Mouse (Mus musculus): ENCODE results near the gene Hemk1. TPM values are rescaled to one million over a fixed set of nuclear protein-coding genes. Genes with fewer than 3 reads are reported as not detected.

Hemk1 gene
- total and polyA plus RNA-seq, 3 experiments = 11.9 to 20.5 (median 12.1) TPM

- dilution Hi-C loops (cut with MboI; ENCODE audit: extremely low pct_ligation_motif_present, extremely low pct_unique_long_range_greater_than_20kb, low sequenced_read_pairs) = no loop called here
- peaks cover 22 to 55% of the 10 kb centered on the region in 2 experiments for H3K4me1 ChIP-seq (ENCODE audit: control insufficient read depth in 1 of 2, insufficient read depth in 2 of 2)
- DNase-seq (ENCODE audit: extremely low read depth) = no peak
Observed at GRCm38 (mm10) chr9:107333686-107334085, 4.5 kb downstream of the Hemk1 start.

DNA sequence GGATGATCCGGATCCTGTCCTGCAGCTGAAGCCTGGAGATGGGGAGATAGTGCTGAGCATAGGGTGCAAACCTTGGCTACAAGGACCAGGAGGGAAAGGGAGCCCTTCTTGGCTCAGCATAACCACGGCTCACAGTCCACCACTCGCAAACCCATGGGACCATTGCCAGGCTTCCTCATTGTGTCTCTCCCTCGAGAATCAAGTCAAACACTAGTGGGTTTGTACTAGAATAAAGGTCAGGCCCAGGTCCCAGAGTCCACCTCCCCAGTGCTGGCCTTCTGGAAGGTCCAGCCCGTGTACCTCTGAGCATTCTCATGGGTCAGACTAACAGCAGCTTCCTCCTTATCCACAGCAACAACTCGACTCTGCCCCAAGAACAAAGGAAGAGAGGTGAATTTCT, 7.4 kb downstream of the Hemk1 start:
- Histone ChIP-seq H3K9me3 (replicated peaks; ENCODE audit: low read length) (no peaks in the 10 kb centered on the region), H3K4me3 (replicated peaks in 1 of 3; ENCODE audit: low read depth in 2 of 3, low read length in 2 of 3, poor library complexity in 1 of 3) (no peak overlapping the region), H3K4me1 (ENCODE audit: control insufficient read depth in 1 of 2, insufficient read depth in 2 of 2) (peaks cover 18 to 39% of the 10 kb centered on the region in 2 experiments), H3K27me3 (replicated peaks) (no peaks in the 10 kb centered on the region), H3K27ac (ENCODE audit: insufficient read depth, low read depth) (no peak overlapping the region), H3K9ac (ENCODE audit: insufficient read depth, low read depth) (no peak overlapping the region), H3K36me3 (replicated peaks in 1 of 2; ENCODE audit: control insufficient read depth in 1 of 2, insufficient read depth in 1 of 2, low read length in 1 of 2) (peaks cover 25 to 93% of the 10 kb centered on the region in 2 experiments), H3K79me2 (replicated peaks; ENCODE audit: control insufficient read depth, extremely low read depth, insufficient read depth, poor library complexity, severe bottlenecking) (no peaks in the 10 kb centered on the region), H3K4me2 (ENCODE audit: insufficient read depth, low read depth, poor library complexity, severe bottlenecking) (no peak overlapping the region)
- no peak for DNase-seq (ENCODE audit: extremely low read depth)
- in situ Hi-C loops (cut with MboI; ENCODE audit: low pct_ligation_motif_present, low pct_unique_long_range_greater_than_20kb, low sequenced_read_pairs) = no loop called here
- TF ChIP-seq KAT2A (IDR thresholded peaks at IDR 0.05; ENCODE audit: insufficient replicate concordance, low read length) (no peak), EP300 (IDR thresholded peaks at IDR 0.05; ENCODE audit: low read length) (no peak), SMC3 (IDR thresholded peaks at IDR 0.05; ENCODE audit: low read depth, low read length) (no peak), USF2 (conservative IDR thresholded peaks at IDR 0.05; ENCODE audit: low read depth, low read length) (no peak), RCOR1 (conservative IDR thresholded peaks at IDR 0.05; ENCODE audit: low read depth, low read length) (no peak), POLR2AphosphoS2 (IDR thresholded peaks at IDR 0.05; ENCODE audit: low read depth, low read length) (no peak), CTCF (conservative IDR thresholded peaks at IDR 0.05 in 1 of 2, IDR thresholded peaks at IDR 0.05 in 1 of 2; ENCODE audit: low read depth in 2 of 2, low read length in 2 of 2) (no peak), MAFK (IDR thresholded peaks at IDR 0.05; ENCODE audit: insufficient replicate concordance, low read length) (no peak), POLR2A (IDR thresholded peaks at IDR 0.05; ENCODE audit: low read depth, low read length) (no peak), NELFE (IDR thresholded peaks at IDR 0.05; ENCODE audit: low read depth, low read length) (no peak), UBTF (IDR thresholded peaks at IDR 0.05; ENCODE audit: low read depth, low read length) (no peak), CHD2 (IDR thresholded peaks at IDR 0.05; ENCODE audit: low read length) (no peak), BHLHE40 (IDR thresholded peaks at IDR 0.05; ENCODE audit: low read depth, low read length) (no peak), JUND (conservative IDR thresholded peaks at IDR 0.05; ENCODE audit: low read depth, low read length) (no peak), JUN (IDR thresholded peaks at IDR 0.05; ENCODE audit: insufficient read depth, low read depth, low read length) (no peak), E2F4 (IDR thresholded peaks at IDR 0.05; ENCODE audit: insufficient replicate concordance, low read depth, low read length) (no peak), IRF4 (IDR thresholded peaks at IDR 0.05; ENCODE audit: low read depth, low read length) (no peak), HCFC1 (IDR thresholded peaks at IDR 0.05; ENCODE audit: low read depth, low read length) (no peak), ZMIZ1 (IDR thresholded peaks at IDR 0.05; ENCODE audit: low read depth, low read length) (no peak)
- dilution Hi-C loops (cut with MboI; ENCODE audit: extremely low pct_ligation_motif_present, extremely low pct_unique_long_range_greater_than_20kb, low sequenced_read_pairs) = no loop called here

More at GRCm38 (mm10) chr9:107333686-107334085, 4.5 kb downstream of the Hemk1 start:
- peaks cover 11 to 72% of the 10 kb centered on the region in 2 experiments for H3K36me3 ChIP-seq (replicated peaks in 1 of 2; ENCODE audit: control insufficient read depth in 1 of 2, insufficient read depth in 1 of 2, low read length in 1 of 2)
- no peaks in the 10 kb centered on the region for H3K79me2 ChIP-seq (replicated peaks; ENCODE audit: control insufficient read depth, extremely low read depth, insufficient read depth, poor library complexity, severe bottlenecking)
- no peak overlapping the region for H3K4me2 ChIP-seq (ENCODE audit: insufficient read depth, low read depth, poor library complexity, severe bottlenecking)
- H3K9me3 ChIP-seq (replicated peaks; ENCODE audit: low read length) = no peaks in the 10 kb centered on the region
- in situ Hi-C loops (cut with MboI; ENCODE audit: low pct_ligation_motif_present, low pct_unique_long_range_greater_than_20kb, low sequenced_read_pairs) = no loop called here
- H3K27ac ChIP-seq (ENCODE audit: insufficient read depth, low read depth) = no peak overlapping the region
- H3K4me3 ChIP-seq (replicated peaks in 1 of 3; ENCODE audit: low read depth in 2 of 3, low read length in 2 of 3, poor library complexity in 1 of 3) = no peak overlapping the region
- TF ChIP-seq EP300 (IDR thresholded peaks at IDR 0.05; ENCODE audit: low read length) (0 out of 2 replicates have a peak, but pooled peaks have one; percentile 22), ETS1 (conservative IDR thresholded peaks at IDR 0.05; ENCODE audit: low read depth, low read length) (peak; percentile 84), MEF2A (IDR thresholded peaks at IDR 0.05; ENCODE audit: borderline replicate concordance, low read depth, low read length) (no peak), BHLHE40 (IDR thresholded peaks at IDR 0.05; ENCODE audit: low read depth, low read length) (peak; percentile 54)
- H3K9ac ChIP-seq (ENCODE audit: insufficient read depth, low read depth) = no peak overlapping the region
- H3K27me3 ChIP-seq (replicated peaks) = no peaks in the 10 kb centered on the region
